Mouse (Mus musculus): ENCODE measurements at regions not wholly inside any gene's neighbourhood (a gene's known extent, or its start where the extent isn't known, plus 50 kb on each side); places are given as distances from the start of the nearest gene placed in this dataset.

DNA sequence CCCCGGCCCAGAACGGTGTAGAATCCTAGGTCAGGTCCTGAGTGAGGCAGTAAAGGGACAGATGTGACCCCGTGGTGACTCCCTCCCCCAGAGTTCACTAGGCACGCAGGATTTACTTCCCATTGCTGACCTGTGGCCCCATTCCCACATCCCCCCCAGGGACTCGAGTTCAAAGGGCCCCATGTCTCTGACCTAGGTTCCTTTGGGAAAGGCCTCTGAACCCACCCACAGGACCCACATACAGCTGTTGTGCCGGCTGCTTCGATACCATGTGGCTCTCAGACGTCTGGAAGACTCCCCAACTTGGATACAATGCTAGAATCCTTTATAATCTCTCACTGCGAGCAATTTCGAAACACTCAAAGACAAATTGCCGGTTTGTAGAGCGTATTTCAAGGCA, 151.0 kb upstream of the Sfswap start:
- ATAC-seq (ENCODE audit: poor library complexity, severe bottlenecking) = no peak

GRCm38 (mm10) chr5:129353549-129353948, 147.5 kb upstream of the Sfswap start:
- no peak for ATAC-seq (ENCODE audit: poor library complexity, severe bottlenecking)

DNA sequence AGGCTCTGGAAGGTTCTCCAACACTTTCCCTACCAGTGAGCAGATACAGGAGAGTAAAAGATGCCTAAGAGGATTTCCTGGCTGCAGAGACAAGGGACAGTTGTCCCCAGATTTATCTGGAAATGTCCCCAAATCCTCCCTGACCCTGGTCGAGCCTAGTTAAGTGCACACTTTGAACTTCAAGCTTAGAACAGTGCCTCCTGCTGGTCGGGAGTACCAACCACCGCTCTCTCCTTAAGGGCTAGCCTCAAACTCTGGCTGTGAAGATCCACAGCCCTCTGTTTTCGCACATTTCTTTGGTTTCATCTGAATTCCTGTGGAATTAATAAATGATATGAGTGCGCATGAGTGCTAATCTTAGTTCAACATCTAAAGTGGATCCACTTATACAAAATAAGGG, 146.1 kb upstream of the Sfswap start:
- ATAC-seq (ENCODE audit: poor library complexity, severe bottlenecking) = no peak

DNA sequence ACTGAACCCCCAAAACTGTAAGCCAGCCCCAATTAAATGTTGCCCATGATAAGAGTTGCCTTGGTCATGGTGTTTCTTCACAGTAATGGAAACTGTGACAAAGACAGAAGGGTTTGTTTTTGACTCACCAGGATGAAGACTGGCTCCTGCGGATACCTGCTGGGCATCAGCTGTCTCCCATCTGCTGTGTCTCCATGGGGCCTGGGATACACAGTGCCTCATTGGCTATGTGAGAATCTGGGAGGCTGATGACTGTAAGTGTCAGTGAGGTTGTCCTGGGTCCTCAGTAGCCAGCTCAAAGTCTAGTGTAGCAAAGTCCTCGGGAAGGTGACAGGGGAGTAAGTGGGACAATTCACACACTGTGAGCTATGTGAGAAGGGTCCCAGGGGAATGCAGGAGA, 139.5 kb upstream of the Sfswap start:
- no peak for ATAC-seq (ENCODE audit: poor library complexity, severe bottlenecking)

DNA sequence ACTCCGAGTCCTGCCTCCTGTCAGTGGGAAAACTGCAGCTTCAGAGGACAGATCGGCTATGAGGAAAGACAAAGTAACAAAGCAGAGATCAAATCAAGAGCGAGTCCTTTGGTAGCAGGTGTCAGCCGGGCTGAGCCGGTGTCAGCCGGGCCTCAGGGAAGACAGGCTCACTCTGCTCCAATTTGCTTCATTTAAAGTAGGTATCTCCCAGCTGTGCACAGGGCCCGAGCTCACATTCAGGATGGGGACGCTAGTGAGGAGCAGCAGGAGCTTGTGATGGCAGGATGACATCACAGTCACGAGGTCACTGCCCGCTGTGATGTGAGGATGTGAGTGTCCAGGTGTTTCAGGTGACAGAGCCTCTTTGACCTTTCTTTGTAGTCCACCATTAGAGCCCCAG, 137.8 kb upstream of the Sfswap start:
- ATAC-seq (ENCODE audit: poor library complexity, severe bottlenecking) = no peak

DNA sequence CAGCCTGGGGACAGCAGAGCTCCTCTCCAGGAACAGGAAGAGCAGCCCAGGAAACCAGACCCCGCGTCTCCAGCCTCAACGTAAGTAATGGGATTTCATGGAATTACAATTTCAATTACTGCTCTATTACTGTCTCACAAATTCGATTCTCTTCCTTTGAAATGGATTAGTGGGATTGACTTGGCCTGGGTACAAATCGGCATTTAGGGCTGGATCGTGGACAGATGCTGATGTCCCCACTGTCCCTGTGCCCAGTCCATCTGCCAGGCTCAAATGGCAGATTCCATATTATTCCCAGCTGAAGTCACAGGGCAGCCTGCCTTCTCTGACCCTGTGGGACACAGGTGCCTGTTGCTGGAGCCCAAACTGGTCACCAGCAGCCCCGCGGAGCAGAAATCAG, 136.0 kb upstream of the Sfswap start:
- ATAC-seq (ENCODE audit: poor library complexity, severe bottlenecking) = no peak

DNA sequence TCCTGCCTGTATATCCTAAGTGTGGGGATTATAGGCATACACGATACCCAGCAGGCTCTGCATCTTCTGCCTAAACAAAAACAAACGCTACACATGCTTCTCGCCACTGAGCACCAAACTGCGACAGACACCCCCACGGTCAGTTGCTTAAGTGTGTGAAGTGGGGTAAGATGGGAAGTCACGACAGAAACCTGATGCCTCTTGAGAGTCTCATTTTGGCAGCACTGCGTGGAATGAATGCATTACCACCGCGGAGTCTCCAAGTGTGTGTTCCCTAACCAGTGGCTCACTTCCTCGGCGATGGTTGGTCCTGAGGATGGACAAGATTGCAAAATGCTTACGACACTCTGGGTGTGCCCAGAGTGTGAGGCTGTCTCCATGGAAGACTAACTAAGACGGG, 133.8 kb upstream of the Sfswap start:
- no peak for ATAC-seq (ENCODE audit: poor library complexity, severe bottlenecking)

GRCm38 (mm10) chr5:129380861-129381260, 120.2 kb upstream of the Sfswap start:
- no peak for ATAC-seq (ENCODE audit: poor library complexity, severe bottlenecking)

DNA sequence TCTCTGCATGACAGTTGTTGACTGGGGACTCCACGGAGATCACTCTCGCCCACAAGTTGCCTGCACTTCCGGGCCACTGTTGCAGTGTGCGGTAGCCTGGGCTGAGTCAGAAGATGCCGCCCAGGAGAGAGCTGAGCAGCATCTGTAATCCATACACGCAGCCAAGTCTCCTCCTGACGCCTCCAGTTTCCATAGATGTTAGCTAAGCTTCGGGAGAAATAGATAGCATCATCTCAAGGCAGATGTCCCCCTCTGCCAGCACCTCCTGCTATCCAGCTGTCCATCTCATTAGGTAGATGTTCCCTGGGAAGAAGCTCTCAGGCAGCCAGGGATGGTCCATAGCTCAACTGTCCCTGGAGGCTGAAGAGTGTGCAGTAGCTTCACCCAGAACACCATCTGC, 116.0 kb upstream of the Sfswap start:
- no peak for ATAC-seq (ENCODE audit: poor library complexity, severe bottlenecking)

- ATAC-seq (ENCODE audit: poor library complexity, severe bottlenecking) = peak; percentile 86
These were observed 114.9 kb upstream of the Sfswap start for GRCm38 (mm10) chr5:129385965-129386643.

DNA sequence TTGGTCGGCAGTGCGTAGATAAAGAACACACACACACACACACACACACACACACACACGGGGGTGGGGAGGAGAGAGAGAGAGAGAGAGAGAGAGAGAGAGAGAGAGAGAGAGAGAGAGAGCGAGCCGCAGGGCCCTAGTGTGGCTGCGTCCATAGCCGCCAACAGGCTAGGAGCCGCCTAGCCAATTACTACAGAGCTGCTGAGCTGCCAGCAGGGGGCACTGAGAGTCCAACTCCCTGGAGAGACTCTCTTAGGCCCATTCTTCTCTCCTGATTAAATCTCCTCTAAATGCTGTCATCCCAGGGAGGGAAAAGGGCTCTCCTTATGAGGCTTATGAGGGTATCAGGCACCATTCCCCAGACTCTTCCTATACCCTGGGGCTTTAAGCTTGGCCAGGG, 114.3 kb upstream of the Sfswap start:
- peak; percentile 82 for ATAC-seq (ENCODE audit: poor library complexity, severe bottlenecking)

- no peak for ATAC-seq (ENCODE audit: poor library complexity, severe bottlenecking)
These were observed 113.7 kb upstream of the Sfswap start for GRCm38 (mm10) chr5:129387301-129387700.

- ATAC-seq (ENCODE audit: poor library complexity, severe bottlenecking) = no peak
These were observed 110.1 kb upstream of the Sfswap start for GRCm38 (mm10) chr5:129390921-129391371.

DNA sequence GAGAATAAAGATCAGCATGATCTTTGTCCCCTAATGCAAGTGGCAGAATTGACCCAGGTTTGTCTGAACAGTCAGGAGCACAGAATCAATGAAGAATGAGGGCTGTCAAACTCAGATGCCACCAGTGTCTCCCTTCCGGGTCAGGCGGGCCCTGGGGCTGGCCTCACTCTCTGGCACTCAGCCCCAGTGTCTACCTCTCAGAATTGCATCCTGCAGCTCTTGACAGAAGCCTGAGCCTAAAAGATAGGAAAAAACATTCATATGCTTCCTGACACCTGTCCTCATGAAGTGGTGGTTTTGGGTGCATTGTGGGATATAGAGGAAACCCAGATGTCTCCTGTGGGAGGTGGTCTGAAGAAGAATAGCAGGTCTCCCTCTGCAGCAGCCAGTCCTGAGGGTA, 107.9 kb upstream of the Sfswap start:
- ATAC-seq (ENCODE audit: poor library complexity, severe bottlenecking) = no peak

DNA sequence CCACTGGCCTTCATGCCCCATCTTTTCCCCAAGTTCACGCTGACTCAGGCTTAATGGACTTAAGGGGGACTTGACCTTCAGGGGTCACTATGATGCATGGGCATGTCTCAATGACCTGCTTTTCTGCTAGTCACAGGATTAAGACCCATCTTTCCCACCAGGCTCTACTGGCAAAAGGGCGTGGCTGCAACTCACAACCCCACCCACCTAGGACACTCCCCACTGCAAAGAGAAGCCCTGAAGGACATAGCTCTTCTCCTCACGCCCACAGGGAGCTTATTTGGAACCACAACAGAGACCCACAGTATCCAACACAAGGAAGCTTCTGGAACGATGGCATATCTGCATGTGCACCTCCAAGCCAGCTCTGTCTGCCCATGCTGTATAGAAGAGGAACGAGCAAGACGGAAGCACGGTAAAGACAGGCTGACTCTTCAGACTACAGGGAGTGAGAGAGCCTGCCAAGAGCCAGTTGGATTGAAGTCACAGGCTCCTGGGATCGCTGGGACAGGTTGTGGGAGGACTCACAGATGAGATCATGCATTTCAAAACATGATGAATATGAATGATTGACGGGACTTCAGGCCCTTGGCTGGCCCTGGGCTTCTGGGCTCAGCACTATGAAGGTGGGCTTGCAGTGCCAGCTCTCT, 107.3 kb upstream of the Sfswap start:
- no peak for ATAC-seq (ENCODE audit: poor library complexity, severe bottlenecking)

GRCm38 (mm10) chr5:129394416-129394815, 106.6 kb upstream of the Sfswap start:
- no peak for ATAC-seq (ENCODE audit: poor library complexity, severe bottlenecking)

- no peak for ATAC-seq (ENCODE audit: poor library complexity, severe bottlenecking)
These were observed 103.7 kb upstream of the Sfswap start for GRCm38 (mm10) chr5:129397311-129397710.

- ATAC-seq (ENCODE audit: poor library complexity, severe bottlenecking) = no peak
These were observed 94.8 kb upstream of the Sfswap start for GRCm38 (mm10) chr5:129406259-129406658.

DNA sequence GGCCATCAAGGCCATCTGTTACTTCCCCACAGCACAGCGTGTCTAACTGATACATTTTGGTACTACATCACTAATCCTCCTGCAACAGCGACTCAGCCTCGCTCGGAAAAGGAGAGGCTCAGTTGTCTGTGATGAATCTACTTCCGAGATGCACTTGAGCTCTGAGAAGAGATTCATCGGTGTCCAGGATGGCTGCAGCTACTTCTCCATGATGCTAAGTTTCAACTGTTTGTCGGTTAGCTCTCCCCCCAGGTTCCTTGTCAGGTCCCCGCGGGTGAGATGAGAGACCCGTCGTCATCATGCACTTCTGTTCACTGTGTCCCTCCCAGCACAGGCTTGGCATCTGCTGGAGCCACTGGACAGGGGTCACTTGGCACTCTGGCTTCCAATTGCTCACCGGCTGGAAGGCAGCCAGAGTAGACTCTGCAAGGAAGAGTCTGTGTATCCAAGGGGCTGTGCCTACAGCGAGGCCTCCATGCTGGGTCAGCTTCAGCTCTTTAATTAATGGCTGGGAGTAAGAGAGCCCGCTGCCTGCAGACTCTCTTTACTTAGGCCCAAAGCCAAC, 91.5 kb upstream of the Sfswap start:
- no peak for ATAC-seq (ENCODE audit: poor library complexity, severe bottlenecking)

DNA sequence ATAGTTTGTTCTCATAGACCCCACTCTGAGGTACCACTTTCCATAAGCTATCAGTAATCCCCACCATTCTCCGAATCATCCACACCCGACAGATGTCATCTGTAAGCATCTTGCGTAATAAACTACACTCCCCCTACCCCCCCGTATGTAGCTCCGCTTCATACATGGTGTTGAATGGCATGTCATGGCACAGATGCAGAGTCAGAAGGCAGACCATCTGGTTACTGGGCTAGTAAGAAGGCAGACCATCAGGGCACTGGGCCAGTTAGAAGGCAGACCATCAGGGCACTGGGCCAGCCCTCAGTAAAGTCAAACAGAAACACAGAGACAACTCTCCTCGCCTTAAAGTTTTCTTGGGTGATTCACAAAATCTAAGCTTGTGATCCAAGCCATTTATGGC, 88.9 kb upstream of the Sfswap start:
- no peak for ATAC-seq (ENCODE audit: poor library complexity, severe bottlenecking)

GRCm38 (mm10) chr5:129414960-129415706, 85.9 kb upstream of the Sfswap start:
- no peak for ATAC-seq (ENCODE audit: poor library complexity, severe bottlenecking)

GRCm38 (mm10) chr5:129416425-129416824, 84.6 kb upstream of the Sfswap start:
- ATAC-seq (ENCODE audit: poor library complexity, severe bottlenecking) = no peak

Data from megakaryocyte, adult 5-6 weeks (primary cell).